Mouse (Mus musculus) CH12.LX (cell line): ENCODE results near the gene Map3k9.

ENCODE experiments used
- BHLHE40 ChIP-seq: IDR thresholded peaks from 2 replicates; pipeline ENCODE4 v1.6.1; 2011; ENCODE audit warnings: mild to moderate bottlenecking, low read depth, low read length, improper control_type of control experiment
- CHD1 ChIP-seq: IDR thresholded peaks from 2 replicates; pipeline ENCODE4 v1.6.1; 2012; ENCODE audit warnings: low read depth, low read length, improper control_type of control experiment, inconsistent platforms
- CTCF ChIP-seq, 2 experiments: IDR thresholded peaks in 1 of 2; conservative IDR thresholded peaks in 1 of 2; 2 replicates each; pipeline ENCODE4 v1.5.1; 2011 to 2012; ENCODE audit warnings: low read depth in 2 of 2, low read length in 2 of 2, improper control_type of control experiment in 1 of 2, inconsistent platforms in 1 of 2, mild to moderate bottlenecking in 1 of 2, moderate library complexity in 1 of 2
- EP300 ChIP-seq: IDR thresholded peaks from 2 replicates; pipeline ENCODE4 v1.6.1; 2011; ENCODE audit warnings: low read length, improper control_type of control experiment
- JUND ChIP-seq: conservative IDR thresholded peaks from 2 replicates; pipeline ENCODE4 v1.6.1; 2011; ENCODE audit warnings: low read depth, low read length, improper control_type of control experiment
- MAZ ChIP-seq: IDR thresholded peaks from 2 replicates; pipeline ENCODE4 v1.6.1; 2012; ENCODE audit warnings: low read depth, mild to moderate bottlenecking, inconsistent platforms, low read length, improper control_type of control experiment, moderate library complexity
- MXI1 ChIP-seq: IDR thresholded peaks from 2 replicates; pipeline ENCODE4 v1.6.1; 2011; ENCODE audit warnings: mild to moderate bottlenecking, low read depth, low read length, improper control_type of control experiment
- POLR2A ChIP-seq: IDR thresholded peaks from 2 replicates; pipeline ENCODE4 v1.6.1; 2011; ENCODE audit warnings: low read depth, mild to moderate bottlenecking, improper control_type of control experiment, low read length
- SMC3 ChIP-seq: IDR thresholded peaks from 2 replicates; pipeline ENCODE4 v1.6.1; 2011; ENCODE audit warnings: low read depth, low read length, improper control_type of control experiment
- TBP ChIP-seq: conservative IDR thresholded peaks from 2 replicates; pipeline ENCODE4 v1.6.1; 2011; ENCODE audit warnings: low read depth, low read length, improper control_type of control experiment
- TCF12 ChIP-seq: IDR thresholded peaks from 2 replicates; pipeline ENCODE4 v1.6.1; 2014; ENCODE audit warnings: low read depth, mild to moderate bottlenecking, inconsistent platforms, low read length, improper control_type of control experiment
- UBTF ChIP-seq: IDR thresholded peaks from 2 replicates; pipeline ENCODE4 v1.6.1; 2012; ENCODE audit warnings: low read depth, mild to moderate bottlenecking, inconsistent platforms, low read length, improper control_type of control experiment, moderate library complexity
- ZMIZ1 ChIP-seq: IDR thresholded peaks from 2 replicates; pipeline ENCODE4 v1.6.1; 2012; ENCODE audit warnings: low read depth, mild to moderate bottlenecking, inconsistent platforms, low read length, improper control_type of control experiment

DNA sequence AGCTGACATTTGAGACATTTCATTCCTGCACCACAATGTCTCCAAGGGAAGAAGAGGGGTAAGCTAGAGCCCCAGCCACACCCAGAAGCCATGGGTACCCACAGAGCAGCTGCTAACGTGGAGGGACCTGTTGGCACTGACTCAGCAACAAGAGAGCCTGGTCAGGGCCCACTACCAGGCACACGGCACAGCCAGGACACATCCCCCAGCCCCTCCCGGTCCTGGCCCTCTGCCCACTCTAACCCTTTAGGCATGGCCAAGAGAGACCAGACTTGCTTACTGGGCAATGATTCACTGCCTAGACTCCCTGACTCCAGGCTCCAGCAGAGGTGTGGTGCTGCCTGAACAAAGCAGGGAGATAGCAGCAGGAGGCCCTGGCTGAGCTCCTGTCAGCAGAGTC, 32.1 kb downstream of the Map3k9 start:
- TF ChIP-seq MXI1 = no peak
- TF ChIP-seq CTCF (conservative IDR thresholded peaks at IDR 0.05 in 1 of 2, IDR thresholded peaks at IDR 0.05 in 1 of 2; ENCODE audit: low read depth in 2 of 2, low read length in 2 of 2) = no peak
- TF ChIP-seq POLR2A = no peak
- no peak for TF ChIP-seq CHD1
- TF ChIP-seq SMC3 = no peak
- TF ChIP-seq JUND = no peak
- no peak for TF ChIP-seq TBP
- TF ChIP-seq UBTF = no peak
- no peak for TF ChIP-seq MAZ
- no peak for TF ChIP-seq EP300
- no peak for TF ChIP-seq TCF12
- TF ChIP-seq BHLHE40 = no peak
- TF ChIP-seq ZMIZ1 = no peak
